Mouse (Mus musculus) erythroblast, embryonic 14.5 days (primary cell): Measurements from ENCODE around the gene Nemp1. TPM values are rescaled to one million over a fixed set of nuclear protein-coding genes. Genes with fewer than 3 reads are reported as not detected.
A peak's percentile ranks its signal among the peaks of the same experiment; 100 is the strongest.

Source experiments
- H3K27me3 ChIP-seq: 2 replicates; pipeline ENCODE4 v1.6.1; 2012; ENCODE audit warnings: inconsistent platforms; ENCODE audit not compliant: control insufficient read depth
- H3K36me3 ChIP-seq: 2 replicates; pipeline ENCODE4 v1.6.1; 2012; ENCODE audit warnings: mild to moderate bottlenecking, inconsistent platforms; ENCODE audit not compliant: control insufficient read depth
- H3K4me1 ChIP-seq: 2 replicates; pipeline ENCODE4 v1.6.1; 2012; ENCODE audit warnings: inconsistent platforms; ENCODE audit not compliant: control insufficient read depth
- H3K4me3 ChIP-seq: replicated peaks from 2 replicates; pipeline ENCODE3; 2012; ENCODE audit warnings: moderate library complexity, mild to moderate bottlenecking, inconsistent platforms
- H3K9me3 ChIP-seq: 2 replicates; pipeline ENCODE4 v1.6.1; 2012; ENCODE audit warnings: low read length, inconsistent platforms, mixed read lengths; ENCODE audit not compliant: control insufficient read depth
- GATA1 ChIP-seq: IDR thresholded peaks from 2 replicates; pipeline ENCODE4 v1.6.1; 2012; ENCODE audit warnings: low read length, inconsistent platforms, mixed read lengths
- TAL1 ChIP-seq: IDR thresholded peaks from 3 replicates; pipeline ENCODE4 v1.6.1; 2012; ENCODE audit warnings: low read length, inconsistent platforms, mixed read lengths
- polyA plus RNA-seq: library from polyadenylated mRNA; stranded (reverse); fragments of >175 nt; gene quantifications from 2 replicates; pipeline ENCODE4 v1.2.3, GENCODE M21; 2012

The Nemp1 gene
- polyA plus RNA-seq, 1 experiment: 0.14 TPM

DNA sequence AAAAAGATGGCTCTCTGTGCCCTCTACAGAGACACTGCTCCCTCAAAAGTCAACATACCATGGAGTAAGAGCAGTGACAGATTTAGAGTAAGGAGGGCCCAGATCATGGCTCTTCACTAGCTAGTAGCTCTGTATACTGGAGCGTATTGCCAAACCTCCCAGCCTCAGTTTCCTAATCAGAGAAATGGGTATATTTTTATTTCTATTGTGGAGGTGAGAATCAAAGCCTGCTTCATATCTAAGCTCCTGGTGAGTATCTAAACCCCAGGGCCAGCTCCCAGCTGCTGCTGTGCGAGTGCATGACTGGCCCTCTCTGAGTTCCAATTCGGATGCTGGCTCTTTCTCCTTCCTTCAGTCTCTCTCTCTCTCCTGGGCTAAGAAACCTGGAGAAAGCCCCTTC, 57.5 kb downstream of the Nemp1 start, which contains the start of gene Tac2:
Tac2 (plus strand) TSS at position 301 of the 400 bp plus-strand sequence.
- TF ChIP-seq TAL1 (no peak), GATA1 (no peak)
- H3K9me3 ChIP-seq: no peaks in the 10 kb centered on the region
- H3K27me3 ChIP-seq: peaks cover 55% of the 10 kb centered on the region
- peaks cover 69% of the 10 kb centered on the region for H3K4me1 ChIP-seq
- H3K4me3 ChIP-seq: peak within 1 kb of the TSS; percentile 49
- peaks cover 9% of the 10 kb centered on the region for H3K36me3 ChIP-seq

DNA sequence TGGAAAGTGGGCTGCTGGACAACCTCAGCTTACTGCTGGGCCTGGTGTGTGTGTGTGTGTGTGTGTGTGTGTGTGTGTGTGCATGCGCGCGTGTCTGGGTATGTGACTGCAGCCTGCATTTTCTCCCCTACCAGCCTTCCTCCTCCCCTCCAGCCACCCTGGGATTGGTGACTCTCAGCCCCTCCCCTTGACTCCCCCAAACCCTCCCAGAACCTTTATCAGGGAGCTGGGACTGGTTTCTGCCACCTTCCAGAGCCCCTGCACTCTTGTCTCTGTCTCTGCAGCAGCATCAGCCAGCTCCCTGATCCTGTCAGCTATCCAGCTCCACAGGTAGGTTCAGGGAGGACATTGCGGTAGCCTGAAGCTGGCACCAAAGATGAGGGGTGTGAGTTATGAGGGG, 58.4 kb downstream of the Nemp1 start:
- Histone ChIP-seq H3K36me3 (peaks cover 15% of the 10 kb centered on the region), H3K4me3 (peak overlapping the region; percentile 49), H3K27me3 (peaks cover 45% of the 10 kb centered on the region), H3K9me3 (no peaks in the 10 kb centered on the region), H3K4me1 (peaks cover 78% of the 10 kb centered on the region)
- TF ChIP-seq TAL1 (no peak), GATA1 (no peak)

DNA sequence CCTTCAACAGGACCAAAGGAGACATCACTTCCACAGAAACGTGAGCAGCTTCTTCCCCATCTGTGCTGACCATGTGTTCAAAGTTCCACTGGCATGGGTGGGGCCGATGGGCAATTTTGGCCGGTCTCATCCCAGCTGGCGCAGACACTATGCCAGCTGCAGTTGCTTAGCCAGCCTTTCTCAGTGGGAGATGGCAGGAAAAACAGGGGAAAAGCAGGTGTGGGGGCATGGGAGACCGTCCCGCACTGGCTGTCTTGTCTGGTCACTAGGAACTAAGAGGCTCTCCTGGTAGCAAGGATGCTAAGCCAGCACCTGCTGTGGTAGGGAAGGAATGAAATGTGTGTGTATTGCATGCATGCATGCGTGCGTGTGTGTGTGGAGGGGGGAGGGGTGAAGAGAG, 61.7 kb downstream of the Nemp1 start:
- H3K4me3 ChIP-seq: no peak overlapping the region
- peaks cover 95% of the 10 kb centered on the region for H3K4me1 ChIP-seq
- TF ChIP-seq GATA1 (no peak), TAL1 (no peak)
- H3K36me3 ChIP-seq: peaks cover 15% of the 10 kb centered on the region
- H3K27me3 ChIP-seq: peaks cover 15% of the 10 kb centered on the region
- no peaks in the 10 kb centered on the region for H3K9me3 ChIP-seq

DNA sequence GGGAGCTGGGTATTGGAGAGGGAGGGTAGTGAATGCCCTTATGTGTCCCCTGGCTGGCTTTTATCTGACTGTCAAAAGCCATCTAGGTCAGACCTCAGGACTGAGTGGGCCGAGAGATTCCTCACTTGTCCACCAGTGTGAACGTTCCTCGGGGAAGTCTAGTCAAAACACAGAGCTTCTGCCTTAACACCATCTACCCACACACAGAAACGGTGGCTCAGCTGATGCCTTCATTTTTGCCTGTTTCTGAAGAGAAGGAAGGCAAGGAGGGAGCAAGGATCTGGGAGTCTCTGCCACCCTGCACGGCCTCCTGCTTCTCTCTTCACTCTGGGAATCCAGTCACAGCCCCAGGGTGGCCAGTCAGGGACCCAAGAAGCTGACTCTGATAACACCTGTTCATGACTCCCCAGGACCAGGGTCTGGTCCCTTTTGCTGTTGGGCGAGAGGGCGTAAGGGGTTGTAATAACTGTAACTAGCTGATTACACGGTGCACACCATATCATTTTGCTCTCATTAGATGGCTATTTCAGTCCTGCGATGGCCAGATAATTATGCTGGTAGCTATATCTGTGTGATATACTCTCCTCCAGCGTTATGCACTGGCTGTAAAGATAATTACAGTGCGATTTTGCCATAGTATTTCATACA, 63.7 kb downstream of the Nemp1 start:
- H3K36me3 ChIP-seq: peaks cover 15% of the 10 kb centered on the region
- TF ChIP-seq GATA1: peak; percentile 40; the same call in 1 of the 2 replicates
- peak; percentile 50 for TF ChIP-seq TAL1
- H3K27me3 ChIP-seq: peaks cover 12% of the 10 kb centered on the region
- peak overlapping the region; percentile 21 for H3K4me3 ChIP-seq
- 0 out of 2 replicates have a peak, but pooled peaks cover 2% of the 10 kb centered on the region for H3K9me3 ChIP-seq
- H3K4me1 ChIP-seq: peaks cover 96% of the 10 kb centered on the region

DNA sequence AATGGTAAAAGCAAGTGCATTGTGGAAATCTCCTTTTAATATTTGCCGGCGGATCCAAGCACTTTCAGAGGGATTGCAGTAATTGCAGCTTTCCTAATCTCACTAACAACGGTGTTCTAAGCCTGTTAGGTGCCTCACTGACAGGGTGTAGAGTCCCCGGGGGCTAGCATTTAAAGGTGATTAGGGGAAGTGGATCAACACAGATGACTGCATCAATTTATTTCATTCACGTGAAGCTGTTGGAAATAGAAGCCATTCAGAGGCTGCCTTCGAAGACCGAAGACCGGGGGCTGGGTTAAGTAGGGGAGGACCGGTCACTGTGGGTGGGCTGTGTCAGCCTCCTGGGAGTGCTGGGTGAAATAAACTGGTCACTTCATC, 64.2 kb downstream of the Nemp1 start:
- Histone ChIP-seq H3K27me3 (peaks cover 6% of the 10 kb centered on the region), H3K36me3 (peaks cover 15% of the 10 kb centered on the region), H3K9me3 (0 out of 2 replicates have a peak, but pooled peaks cover 2% of the 10 kb centered on the region), H3K4me1 (peaks cover 96% of the 10 kb centered on the region), H3K4me3 (no peak overlapping the region)
- no peak for TF ChIP-seq GATA1
- TF ChIP-seq TAL1: no peak

DNA sequence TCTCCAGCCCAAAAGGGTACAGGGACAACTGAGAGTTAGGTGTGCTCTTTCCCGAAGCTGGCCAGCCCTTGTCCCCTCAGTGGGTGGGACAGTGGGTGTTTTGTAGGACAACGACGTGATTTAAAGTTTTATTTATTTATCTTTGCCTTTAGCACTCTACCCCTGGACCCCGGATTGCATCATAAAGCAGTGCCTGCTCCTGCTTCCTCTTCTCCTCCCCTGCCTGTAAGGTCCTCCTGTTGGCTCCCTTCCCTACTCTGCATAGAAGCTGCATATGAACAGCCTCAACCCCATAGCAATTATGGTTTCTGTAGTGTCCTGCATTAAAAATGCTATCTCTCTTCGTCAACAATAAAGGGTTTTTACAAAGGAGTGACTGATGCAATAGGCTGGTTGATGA, 64.7 kb downstream of the Nemp1 start:
- peaks cover 98% of the 10 kb centered on the region for H3K4me1 ChIP-seq
- peaks cover 15% of the 10 kb centered on the region for H3K36me3 ChIP-seq
- TF ChIP-seq GATA1 (no peak), TAL1 (no peak)
- peaks cover 5% of the 10 kb centered on the region for H3K27me3 ChIP-seq
- 0 out of 2 replicates have a peak, but pooled peaks cover 2% of the 10 kb centered on the region for H3K9me3 ChIP-seq
- H3K4me3 ChIP-seq: no peak overlapping the region

DNA sequence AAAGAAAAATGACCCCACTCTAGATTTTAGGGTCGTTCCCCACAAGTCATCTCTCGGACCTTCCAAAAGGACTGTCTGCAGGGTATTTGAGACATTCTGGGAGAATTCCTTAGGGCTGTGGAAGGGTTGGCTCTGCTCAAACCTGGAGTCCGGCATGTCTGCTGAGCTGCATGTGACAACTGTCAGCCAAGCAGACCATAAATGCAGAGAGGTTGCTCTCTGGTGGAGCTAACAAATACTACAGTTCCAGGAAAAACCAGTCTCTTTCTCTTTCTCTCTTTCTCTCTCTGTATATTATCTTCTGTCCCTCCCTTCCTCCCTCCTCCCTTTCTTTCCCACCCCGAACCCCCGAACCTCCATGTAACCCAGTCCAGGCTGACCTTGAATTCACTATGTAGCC, 67.7 kb downstream of the Nemp1 start:
- Histone ChIP-seq H3K4me1 (peaks cover 95% of the 10 kb centered on the region), H3K27me3 (peaks cover under 1% of the 10 kb centered on the region), H3K36me3 (peaks cover 4% of the 10 kb centered on the region), H3K9me3 (0 out of 2 replicates have a peak, but pooled peaks cover 2% of the 10 kb centered on the region), H3K4me3 (no peak overlapping the region)
- no peak for TF ChIP-seq TAL1
- TF ChIP-seq GATA1: no peak

DNA sequence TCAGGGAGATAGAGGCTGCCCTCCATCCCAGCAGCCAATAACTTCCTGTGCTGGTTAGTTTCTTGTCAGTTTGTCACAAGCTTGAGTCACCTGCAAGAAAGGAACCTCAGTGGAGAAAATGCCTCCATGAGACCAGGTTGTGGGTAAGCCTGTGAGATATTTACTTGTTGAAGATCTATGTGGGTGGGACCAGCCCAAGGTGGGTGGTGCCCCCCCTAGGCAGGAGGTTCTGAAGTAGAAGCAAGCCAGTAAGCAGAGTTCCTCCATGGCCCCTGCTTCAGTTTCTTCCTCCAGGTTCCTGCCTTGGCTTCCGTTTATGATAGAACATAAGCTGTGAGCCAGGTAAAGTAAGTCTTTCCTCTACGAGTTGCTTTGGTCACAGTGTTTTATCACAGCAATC, 69.6 kb downstream of the Nemp1 start:
- Histone ChIP-seq H3K36me3 (peaks cover 3% of the 10 kb centered on the region), H3K4me3 (no peak overlapping the region), H3K9me3 (0 out of 2 replicates have a peak, but pooled peaks cover 2% of the 10 kb centered on the region), H3K4me1 (peaks cover 86% of the 10 kb centered on the region), H3K27me3 (peaks cover 7% of the 10 kb centered on the region)
- no peak for TF ChIP-seq GATA1
- no peak for TF ChIP-seq TAL1

DNA sequence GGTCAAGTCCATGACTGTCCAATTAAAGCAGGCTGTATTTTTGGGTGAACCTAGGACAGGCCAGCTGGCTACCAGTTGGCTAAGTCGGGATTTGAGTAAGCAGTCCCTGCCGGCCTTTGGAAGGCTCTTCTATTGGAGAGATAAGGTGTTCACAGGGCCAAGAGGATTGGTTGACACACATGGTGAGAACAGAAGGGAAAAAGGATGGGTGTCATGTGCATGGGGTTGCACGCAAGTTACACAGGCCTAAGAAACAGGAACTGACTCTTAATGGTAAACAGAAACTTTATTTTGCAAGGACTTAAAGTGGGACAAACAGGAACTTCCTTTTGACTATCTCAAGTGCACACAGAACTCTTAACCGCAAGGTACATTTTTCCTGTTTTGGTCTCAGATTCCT, 70.2 kb downstream of the Nemp1 start:
- peaks cover 9% of the 10 kb centered on the region for H3K36me3 ChIP-seq
- TF ChIP-seq GATA1: no peak
- no peak for TF ChIP-seq TAL1
- no peak overlapping the region for H3K4me3 ChIP-seq
- peaks cover 80% of the 10 kb centered on the region for H3K4me1 ChIP-seq
- H3K27me3 ChIP-seq: peaks cover 7% of the 10 kb centered on the region
- peaks cover 7% of the 10 kb centered on the region for H3K9me3 ChIP-seq

DNA sequence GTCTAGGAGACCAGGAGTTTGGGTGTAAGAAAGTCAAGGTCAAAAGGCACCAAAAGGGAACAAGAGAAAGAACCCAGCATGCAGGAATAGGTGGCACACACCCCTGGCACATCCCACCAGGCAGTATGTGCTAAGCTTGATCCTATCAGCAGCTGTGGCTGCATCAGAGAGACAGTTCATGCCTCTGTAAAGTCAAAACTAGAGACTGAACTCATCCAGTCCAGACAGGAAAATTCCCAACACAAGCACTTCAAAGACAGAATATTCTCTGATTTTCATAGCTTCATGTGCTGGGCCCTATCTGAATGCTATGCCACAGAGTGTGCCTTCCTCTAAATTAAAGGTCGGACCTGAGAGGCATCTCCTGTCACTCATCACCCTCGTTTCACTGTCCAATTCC, 70.9 kb downstream of the Nemp1 start:
- no peak overlapping the region for H3K4me3 ChIP-seq
- H3K4me1 ChIP-seq: peaks cover 73% of the 10 kb centered on the region
- H3K36me3 ChIP-seq: peaks cover 16% of the 10 kb centered on the region
- H3K27me3 ChIP-seq: peaks cover 7% of the 10 kb centered on the region
- peaks cover 14% of the 10 kb centered on the region for H3K9me3 ChIP-seq
- TF ChIP-seq TAL1 (no peak), GATA1 (no peak)
